11 mouse cellular contexts compared by ENCODE assay signal in the genomic region with DNA sequence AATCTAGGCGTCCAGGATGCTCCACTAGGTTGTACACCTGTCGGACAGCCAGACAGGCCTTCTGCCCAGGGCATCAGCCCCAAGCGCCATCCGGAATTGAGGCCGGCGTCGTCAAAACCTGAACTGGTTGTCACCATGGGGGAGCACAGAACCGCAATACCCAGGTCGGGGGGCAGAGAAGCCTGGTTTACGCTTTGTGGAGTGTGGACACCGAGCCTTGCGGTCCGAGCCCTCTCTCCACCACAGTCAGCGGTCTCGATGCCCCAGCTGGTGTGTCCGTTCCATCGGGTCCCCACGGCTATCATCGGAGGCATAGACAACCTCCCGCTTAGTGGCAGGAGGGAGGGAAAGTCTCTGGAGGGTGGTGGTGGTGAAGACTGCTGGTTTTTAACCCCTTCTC. TPM values are rescaled to one million over a fixed set of nuclear protein-coding genes. Genes with fewer than 3 reads are reported as not detected.
DNase-seq lines count a peak whose midpoint lies in the region; ATAC-seq lines count a peak whose summit lies in the region.
"Had no signal": no experiment of that assay in that cellular context is flagged by ENCODE, and none has a peak within 500 bp of the region (broad histone marks: within the 10 kb centered on the region; RNA-seq: fewer than 3 reads in every experiment).

No protein-coding gene starts in this region.

- intact Hi-C loops in gastrocnemius, postnatal 14 days (cut with DNase I; ENCODE audit: low total_unique reads): no loop called here

- WGBS in kidney, embryonic 16.5 days: 4% methylated on average over 20 of the region's 20 CpGs
- 0% methylated on average over 20 of the region's 20 CpGs for WGBS in forebrain, embryonic 11.5 days
- WGBS in limb, embryonic 10.5 days: 1% methylated on average over 20 of the region's 20 CpGs
- 1% methylated on average over 20 of the region's 20 CpGs for WGBS in neural tube, embryonic 12.5 days

- peaks cover 81% of the 10 kb centered on the region for H3K27me3 ChIP-seq in kidney, embryonic 16.5 days (ENCODE audit: insufficient read depth, low read length)
- peaks cover 11% of the 10 kb centered on the region; the same call in 1 of the 2 replicates for H3K27me3 ChIP-seq in forebrain, embryonic 11.5 days (ENCODE audit: control insufficient read depth, insufficient read depth, low read length)
- peaks cover 99% of the 10 kb centered on the region for H3K27me3 ChIP-seq in limb, embryonic 10.5 days (ENCODE audit: low read depth, poor library complexity, severe bottlenecking)
- peaks cover 24% of the 10 kb centered on the region for H3K27me3 ChIP-seq in neural tube, embryonic 12.5 days (replicated peaks)

- peak overlapping the region; percentile 44 for H3K4me2 ChIP-seq in kidney, embryonic 16.5 days (replicated peaks; ENCODE audit: low read depth, low read length)
- peak overlapping the region; percentile 80 for H3K4me2 ChIP-seq in forebrain, embryonic 11.5 days (ENCODE audit: low read depth, low read length, severe bottlenecking)
- peak overlapping the region; percentile 57 for H3K4me2 ChIP-seq in neural tube, embryonic 12.5 days (replicated peaks)

- no peak overlapping the region for H3K27ac ChIP-seq in kidney, embryonic 16.5 days (ENCODE audit: low read length)
- no peak overlapping the region for H3K27ac ChIP-seq in forebrain, embryonic 11.5 days (ENCODE audit: low read depth, low read length)
- H3K27ac ChIP-seq in limb, embryonic 10.5 days: no peak overlapping the region
- H3K27ac ChIP-seq in neural tube, embryonic 12.5 days: no peak overlapping the region

- no peaks in the 10 kb centered on the region for H3K36me3 ChIP-seq in kidney, embryonic 16.5 days (ENCODE audit: insufficient read depth, low read length)
- H3K36me3 ChIP-seq in forebrain, embryonic 11.5 days (ENCODE audit: control insufficient read depth, insufficient read depth, low read length): no peaks in the 10 kb centered on the region
- H3K36me3 ChIP-seq in limb, embryonic 10.5 days: no peaks in the 10 kb centered on the region
- peaks cover 15% of the 10 kb centered on the region; the same call in 1 of the 2 replicates for H3K36me3 ChIP-seq in neural tube, embryonic 12.5 days

- peak overlapping the region; percentile 8 for H3K4me3 ChIP-seq in kidney, embryonic 16.5 days (ENCODE audit: low read length)
- peak overlapping the region; percentile 35 for H3K4me3 ChIP-seq in forebrain, embryonic 11.5 days (ENCODE audit: low read depth, low read length)
- H3K4me3 ChIP-seq in limb, embryonic 10.5 days: peak overlapping the region; percentile 34
- peak overlapping the region; percentile 13; the same call in 1 of the 2 replicates for H3K4me3 ChIP-seq in neural tube, embryonic 12.5 days
- H3K4me3 ChIP-seq: erythroblast, embryonic 14.5 days had no signal

- H3K9ac ChIP-seq in kidney, embryonic 16.5 days (replicated peaks; ENCODE audit: low read length): no peak overlapping the region
- H3K9ac ChIP-seq in forebrain, embryonic 11.5 days (ENCODE audit: low read length): peak overlapping the region; percentile 37; the same call in 1 of the 2 replicates
- no peak overlapping the region for H3K9ac ChIP-seq in neural tube, embryonic 12.5 days

- no peak for DNase-seq in kidney, postnatal 14 days
- DNase-seq in forebrain, embryonic 11.5 days (ENCODE audit: low spot score): no peak
- DNase-seq in limb, embryonic 10.5 days (ENCODE audit: low spot score): peak; percentile 39
- DNase-seq in gastrocnemius, postnatal 14 days: no peak
- no peak for DNase-seq in ovary, adult 18-20 months (ENCODE audit: low spot score)
- DNase-seq: kidney, postnatal 36 days had no signal

- H3K4me1 ChIP-seq in kidney, embryonic 16.5 days (ENCODE audit: insufficient read depth, low read length): peaks cover 24% of the 10 kb centered on the region
- H3K4me1 ChIP-seq in forebrain, embryonic 11.5 days (replicated peaks; ENCODE audit: control insufficient read depth, insufficient read depth, low read length): peaks cover 20% of the 10 kb centered on the region
- peaks cover 17% of the 10 kb centered on the region for H3K4me1 ChIP-seq in limb, embryonic 10.5 days
- peaks cover 56% of the 10 kb centered on the region for H3K4me1 ChIP-seq in neural tube, embryonic 12.5 days

- ATAC-seq in kidney, embryonic 16.5 days (ENCODE audit: low FRiP score, low TSS enrichment): no peak
- ATAC-seq in forebrain, embryonic 11.5 days (replicated peaks; ENCODE audit: low FRiP score): peak; percentile 34; the same call in 1 of the 2 replicates
- ATAC-seq in neural tube, embryonic 12.5 days (ENCODE audit: low FRiP score, low read depth): no peak
- ATAC-seq in erythroid progenitor cell, adult 5-6 weeks (replicated peaks; ENCODE audit: low FRiP score, poor library complexity, severe bottlenecking): no peak

- no peaks in the 10 kb centered on the region for H3K9me3 ChIP-seq in kidney, embryonic 16.5 days (ENCODE audit: low read length)
- no peaks in the 10 kb centered on the region for H3K9me3 ChIP-seq in forebrain, embryonic 11.5 days (ENCODE audit: control insufficient read depth, low read length)
- no peaks in the 10 kb centered on the region for H3K9me3 ChIP-seq in limb, embryonic 10.5 days (replicated peaks)
- no peaks in the 10 kb centered on the region for H3K9me3 ChIP-seq in neural tube, embryonic 12.5 days

RNA-seq across cellular contexts. Expression of gene Nanos2, which starts 24.4 kb away (rescaled TPM):
- not detected in 2 replicates for polyA plus RNA-seq in kidney, embryonic 16.5 days (2015; fragmentation: Nextera tagmentation; extraction: Ambion mirVana)
- not detected in 2 replicates for polyA plus RNA-seq in forebrain, embryonic 11.5 days (2014; fragmentation: Nextera tagmentation; extraction: Ambion mirVana)
- not detected in 2 replicates for polyA plus RNA-seq in limb, embryonic 10.5 days (2016; fragmentation: Nextera tagmentation; extraction: Ambion mirVana)
- 0.24 and 0.72 TPM in 2 replicates for polyA plus RNA-seq in neural tube, embryonic 12.5 days (2016; fragmentation: Nextera tagmentation; extraction: Ambion mirVana)
- not detected in 2 replicates for total RNA-seq in erythroid progenitor cell, adult 5-6 weeks (2015; ENCODE audit: low replicate concordance)
- not detected in 2 replicates for total RNA-seq in erythroid progenitor cell, adult 5-6 weeks (2017; ENCODE audit: low replicate concordance)
- total RNA-seq in gastrocnemius, postnatal 14 days (2021): not detected
- total RNA-seq: monocyte, adult 5-6 weeks had no signal
- polyA plus RNA-seq: erythroblast, embryonic 14.5 days had no signal

RNA-seq across cellular contexts. Expression of gene Mypop, which starts 28.2 kb away (rescaled TPM):
- 3.3 and 4.0 TPM in 2 replicates for polyA plus RNA-seq in kidney, embryonic 16.5 days (2015; fragmentation: Nextera tagmentation; extraction: Ambion mirVana)
- 4.6 and 4.7 TPM in 2 replicates for polyA plus RNA-seq in forebrain, embryonic 11.5 days (2014; fragmentation: Nextera tagmentation; extraction: Ambion mirVana)
- polyA plus RNA-seq in limb, embryonic 10.5 days (2016; fragmentation: Nextera tagmentation; extraction: Ambion mirVana): 3.4 and 4.0 TPM in 2 replicates
- polyA plus RNA-seq in neural tube, embryonic 12.5 days (2016; fragmentation: Nextera tagmentation; extraction: Ambion mirVana): 6.1 and 7.0 TPM in 2 replicates
- total RNA-seq in erythroid progenitor cell, adult 5-6 weeks (2015; ENCODE audit: low replicate concordance): not detected in 2 replicates
- not detected in 2 replicates for total RNA-seq in erythroid progenitor cell, adult 5-6 weeks (2017; ENCODE audit: low replicate concordance)
- 1 to 10 TPM; 2.2 to 3.7 TPM for total RNA-seq in gastrocnemius, postnatal 14 days (2021)
- total RNA-seq: monocyte, adult 5-6 weeks had no signal

RNA-seq across cellular contexts. Expression of gene Nova2, which starts 37.1 kb away (rescaled TPM):
- polyA plus RNA-seq in kidney, embryonic 16.5 days (2015; fragmentation: Nextera tagmentation; extraction: Ambion mirVana): 0.67 and 0.77 TPM in 2 replicates
- polyA plus RNA-seq in forebrain, embryonic 11.5 days (2014; fragmentation: Nextera tagmentation; extraction: Ambion mirVana): 6.9 and 8.3 TPM in 2 replicates
- polyA plus RNA-seq in limb, embryonic 10.5 days (2016; fragmentation: Nextera tagmentation; extraction: Ambion mirVana): 0.23 and 0.28 TPM in 2 replicates
- 12.1 and 12.6 TPM in 2 replicates for polyA plus RNA-seq in neural tube, embryonic 12.5 days (2016; fragmentation: Nextera tagmentation; extraction: Ambion mirVana)
- not detected in 2 replicates for total RNA-seq in erythroid progenitor cell, adult 5-6 weeks (2015; ENCODE audit: low replicate concordance)
- total RNA-seq in erythroid progenitor cell, adult 5-6 weeks (2017; ENCODE audit: low replicate concordance): not detected in 2 replicates
- 1 to 10 TPM; 2.6 to 3.3 TPM for total RNA-seq in gastrocnemius, postnatal 14 days (2021)
- total RNA-seq: monocyte, adult 5-6 weeks had no signal
- polyA plus RNA-seq: erythroblast, embryonic 14.5 days had no signal

RNA-seq across cellular contexts. Expression of gene Irf2bp1, which starts 41.0 kb away (rescaled TPM):
- polyA plus RNA-seq in kidney, embryonic 16.5 days (2015; fragmentation: Nextera tagmentation; extraction: Ambion mirVana): 21.4 and 23.5 TPM in 2 replicates
- 31.6 and 39.4 TPM in 2 replicates for polyA plus RNA-seq in forebrain, embryonic 11.5 days (2014; fragmentation: Nextera tagmentation; extraction: Ambion mirVana)
- polyA plus RNA-seq in limb, embryonic 10.5 days (2016; fragmentation: Nextera tagmentation; extraction: Ambion mirVana): 30.8 and 34.4 TPM in 2 replicates
- polyA plus RNA-seq in neural tube, embryonic 12.5 days (2016; fragmentation: Nextera tagmentation; extraction: Ambion mirVana): 41.6 and 45.2 TPM in 2 replicates
- total RNA-seq in erythroid progenitor cell, adult 5-6 weeks (2015; ENCODE audit: low replicate concordance): 4.6 and 6.1 TPM in 2 replicates
- 3.3 and 6.5 TPM in 2 replicates for total RNA-seq in erythroid progenitor cell, adult 5-6 weeks (2017; ENCODE audit: low replicate concordance)
- total RNA-seq in gastrocnemius, postnatal 14 days (2021): 10 to 100 TPM; 14.9 to 18.6 TPM

RNA-seq across cellular contexts. Expression of gene Ccdc61, which starts 52.6 kb away (rescaled TPM):
- 30.8 and 31.7 TPM in 2 replicates for polyA plus RNA-seq in kidney, embryonic 16.5 days (2015; fragmentation: Nextera tagmentation; extraction: Ambion mirVana)
- polyA plus RNA-seq in forebrain, embryonic 11.5 days (2014; fragmentation: Nextera tagmentation; extraction: Ambion mirVana): 32.2 and 32.6 TPM in 2 replicates
- 34.1 and 37.6 TPM in 2 replicates for polyA plus RNA-seq in limb, embryonic 10.5 days (2016; fragmentation: Nextera tagmentation; extraction: Ambion mirVana)
- 32.9 and 34.0 TPM in 2 replicates for polyA plus RNA-seq in neural tube, embryonic 12.5 days (2016; fragmentation: Nextera tagmentation; extraction: Ambion mirVana)
- 10.1 and 19.8 TPM in 2 replicates for total RNA-seq in erythroid progenitor cell, adult 5-6 weeks (2015; ENCODE audit: low replicate concordance)
- total RNA-seq in erythroid progenitor cell, adult 5-6 weeks (2017; ENCODE audit: low replicate concordance): 1.7 and 4.6 TPM in 2 replicates
- 1 to 10 TPM; 5.1 TPM for total RNA-seq in gastrocnemius, postnatal 14 days (2021)
